Mouse (Mus musculus): ENCODE results near the gene Sult6b2.

DNA sequence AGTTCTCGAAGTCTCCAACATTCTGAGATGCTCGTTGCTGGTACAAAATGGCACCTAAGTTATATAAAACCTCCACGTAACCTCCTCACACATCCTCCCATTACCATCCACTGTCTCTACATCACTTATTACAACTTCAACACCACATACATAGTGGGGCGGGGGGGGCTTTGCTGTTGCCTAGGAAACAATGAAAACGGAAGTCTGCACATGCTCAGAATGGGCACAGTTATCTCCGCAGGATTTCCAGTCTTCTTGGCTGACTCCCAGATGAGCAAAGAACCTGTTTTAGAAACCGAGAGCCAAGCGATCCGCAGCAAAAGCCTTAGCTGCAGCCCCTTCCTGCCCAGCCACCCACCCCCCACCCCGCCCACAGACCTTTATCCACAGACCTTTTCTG lies 14.6 kb downstream of the Sult6b2 start:
- TF ChIP-seq CTCF (IDR thresholded peaks at IDR 0.05; ENCODE audit: low read depth): no peak
- no peak for TF ChIP-seq EP300 (IDR thresholded peaks at IDR 0.05; ENCODE audit: low read depth)
